Mouse (Mus musculus) cerebellum, adult 8-10 months (tissue): ENCODE measurements around the gene Adgrg3.
"Not testable (repeated sequence)": the region's sequence is repeated elsewhere in the genome, so short reads cannot be mapped to it uniquely, and the experiment has no call there.

Experiments
- DNase-seq: peaks from one replicate; pipeline ENCODE4 v3.0.0; 2022

Gene Adgrg3

DNA sequence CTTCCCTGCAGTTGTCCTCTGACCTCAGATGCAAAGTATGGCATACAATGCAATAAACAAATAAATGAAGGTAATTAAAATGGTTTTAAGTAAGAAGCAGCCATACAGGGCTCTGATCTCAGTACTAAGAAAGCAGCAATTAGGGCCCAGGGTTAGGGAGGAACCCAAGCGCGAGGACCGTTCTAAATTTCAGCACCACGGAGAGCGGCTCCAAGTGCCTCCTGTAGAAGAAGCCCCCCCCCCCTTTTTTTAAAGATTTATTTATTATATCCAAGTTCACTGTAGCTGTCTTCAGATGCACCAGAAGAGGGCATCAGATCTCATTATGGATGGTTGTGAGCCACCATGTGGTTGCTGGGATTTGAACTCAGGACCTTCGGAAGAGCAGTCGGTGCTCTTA, 10.9 kb downstream of the Adgrg3 start:
- DNase-seq: not testable (repeated sequence)

DNA sequence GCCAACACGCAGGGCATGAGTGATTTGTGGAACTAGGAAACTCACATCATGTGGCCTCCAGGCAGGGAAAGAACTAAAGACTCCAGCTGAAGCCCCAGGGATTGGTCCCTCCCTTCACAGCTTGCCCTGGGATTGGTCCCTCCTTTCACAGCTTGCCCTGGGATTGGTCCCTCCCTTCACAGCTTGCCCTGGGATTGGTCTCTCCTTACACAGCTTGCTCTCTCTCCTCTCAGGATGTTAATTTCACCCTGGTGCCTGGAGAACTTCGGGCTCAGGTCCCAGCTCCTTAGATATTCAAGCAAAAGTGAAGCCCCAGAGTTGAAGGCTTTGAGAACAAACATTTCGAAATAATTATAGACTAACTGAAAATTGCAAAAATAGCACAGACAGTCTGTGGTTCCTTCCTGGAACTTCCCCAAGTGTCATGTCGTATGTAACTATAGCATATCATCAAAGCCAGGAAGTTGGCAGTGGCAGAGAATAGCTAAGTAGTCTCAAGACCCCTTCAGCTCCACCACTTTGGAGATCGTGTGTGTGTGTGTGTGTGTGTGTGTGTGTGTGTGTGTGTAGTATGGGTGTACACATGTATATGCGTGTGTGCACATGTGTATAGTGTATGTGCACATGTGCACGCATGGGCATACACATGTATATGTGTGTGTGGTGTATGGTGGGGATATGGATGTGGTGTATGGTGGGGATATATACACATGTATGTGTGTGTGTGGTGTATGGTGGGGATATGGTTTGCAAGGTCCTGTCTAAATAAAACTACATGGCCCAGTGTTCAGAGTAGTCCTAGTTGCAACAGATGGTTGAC, 19.8 kb downstream of the Adgrg3 start:
- DNase-seq: no peak

DNA sequence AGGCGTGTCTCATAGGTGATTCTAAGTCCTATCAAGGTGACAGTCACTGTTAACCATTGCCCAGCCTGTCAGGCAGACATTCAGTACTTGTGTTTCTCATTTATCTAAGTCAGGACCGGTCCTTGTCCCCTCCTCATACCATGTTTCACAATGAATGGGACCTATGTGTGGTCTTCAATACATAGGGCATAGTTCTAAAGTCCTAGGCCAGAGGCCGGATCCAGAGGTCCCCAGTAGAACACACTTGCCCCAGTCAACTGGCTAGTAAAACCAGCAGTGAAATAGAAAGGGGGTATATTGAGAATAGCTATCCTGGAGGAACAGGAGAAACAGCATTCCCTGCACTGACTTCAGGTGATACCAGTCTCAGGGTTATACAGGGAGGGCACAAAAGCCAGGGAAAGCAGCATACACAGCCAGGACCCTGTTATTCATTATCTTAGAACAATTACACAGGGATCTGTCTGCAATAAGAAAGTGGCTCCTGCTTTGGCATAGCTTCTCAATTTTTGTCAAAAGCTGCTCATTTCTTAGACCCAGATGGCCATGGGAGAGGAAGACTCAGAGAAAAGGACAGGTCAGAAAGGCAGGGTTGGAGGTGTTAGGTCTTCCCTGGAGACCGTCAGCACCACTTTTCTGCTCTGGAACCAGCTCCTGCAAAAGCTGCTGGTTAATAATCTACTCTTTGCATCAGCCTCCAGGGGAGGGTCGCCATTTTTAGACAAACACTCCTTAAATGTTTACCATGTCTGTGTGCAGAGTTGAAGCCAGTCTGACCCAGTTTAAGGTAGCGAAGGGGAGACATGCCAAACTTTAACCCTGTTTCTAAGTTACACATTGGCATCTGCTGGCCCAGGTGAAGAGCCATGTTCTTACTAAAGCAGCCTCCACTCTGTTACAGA, 24.6 kb downstream of the Adgrg3 start:
- no peak for DNase-seq

DNA sequence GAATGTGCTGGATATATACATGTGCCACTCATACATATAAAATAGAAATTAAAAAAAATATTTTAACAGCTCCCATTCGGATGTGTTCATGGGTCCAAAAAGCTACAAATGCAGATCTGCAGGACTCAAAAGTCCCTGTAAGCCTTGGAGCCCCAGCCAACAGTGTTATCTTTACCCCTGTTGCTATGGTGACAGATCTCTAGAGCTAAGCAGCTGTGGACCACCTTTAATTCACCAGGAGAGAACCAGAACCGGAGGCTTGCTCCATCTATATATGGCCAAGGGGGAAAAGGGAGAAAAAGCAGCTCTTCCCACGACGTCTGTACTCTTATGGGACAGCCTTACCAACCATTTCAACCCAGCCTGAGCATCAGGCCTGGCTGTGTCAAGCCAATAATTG, 27.3 kb downstream of the Adgrg3 start:
- no peak for DNase-seq

DNA sequence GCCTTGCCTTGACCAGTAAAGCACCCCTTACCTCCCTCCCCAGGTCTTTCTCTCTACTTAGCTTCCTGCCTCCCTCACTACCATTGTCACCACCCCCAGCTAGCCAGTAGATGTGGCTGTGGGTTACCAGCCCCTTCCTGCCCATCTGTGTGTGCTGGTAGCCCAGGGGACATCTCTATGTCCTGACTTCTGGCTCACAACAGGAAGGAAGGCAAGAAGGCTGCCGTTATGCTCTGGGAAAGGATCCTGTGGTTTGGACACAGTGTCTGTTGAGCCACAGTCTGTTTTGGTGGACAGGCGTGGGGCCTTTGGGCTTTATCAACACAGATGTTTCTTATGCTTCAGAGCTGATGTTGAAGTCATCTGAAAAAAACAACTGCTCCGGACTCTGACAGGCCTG, 29.5 kb downstream of the Adgrg3 start:
- DNase-seq: no peak

DNA sequence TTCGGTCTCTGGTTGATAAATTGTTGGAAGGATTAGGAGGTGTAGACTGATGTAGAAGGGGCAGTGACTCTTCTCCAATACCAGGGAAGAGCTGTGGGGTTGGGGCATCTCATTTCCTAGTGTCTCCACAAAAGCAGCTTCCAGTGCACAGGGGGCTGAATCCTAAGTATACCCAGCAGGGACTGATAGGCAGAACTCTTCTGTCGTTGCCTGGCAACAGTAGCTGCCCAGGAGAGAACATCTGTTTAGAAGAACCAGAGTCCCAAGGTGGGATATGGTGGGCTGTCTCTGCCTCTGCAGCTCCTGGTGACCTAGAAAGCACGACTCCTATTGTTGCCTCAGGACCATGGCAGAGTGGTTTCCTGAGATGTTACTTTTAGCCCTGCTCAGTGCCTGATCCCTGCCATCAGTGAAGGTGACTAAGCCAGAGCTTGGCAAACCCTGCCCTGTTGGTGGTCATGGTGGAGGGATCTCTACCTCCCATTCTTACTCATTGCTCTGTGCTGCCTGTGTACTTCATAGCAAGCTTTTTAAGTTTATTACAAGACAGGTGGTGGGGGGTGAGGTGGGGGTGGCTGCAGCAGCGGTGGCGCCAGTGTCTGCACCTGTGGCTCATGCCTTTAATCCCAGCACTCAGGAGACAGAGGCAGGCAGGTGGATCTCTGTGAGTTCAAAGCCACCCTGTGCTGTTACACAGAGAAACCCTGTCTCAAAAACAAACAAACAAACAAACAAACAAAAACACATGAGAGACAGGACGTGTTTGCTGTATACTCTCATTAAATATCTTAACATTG, 30.6 kb downstream of the Adgrg3 start:
- DNase-seq: no peak

DNA sequence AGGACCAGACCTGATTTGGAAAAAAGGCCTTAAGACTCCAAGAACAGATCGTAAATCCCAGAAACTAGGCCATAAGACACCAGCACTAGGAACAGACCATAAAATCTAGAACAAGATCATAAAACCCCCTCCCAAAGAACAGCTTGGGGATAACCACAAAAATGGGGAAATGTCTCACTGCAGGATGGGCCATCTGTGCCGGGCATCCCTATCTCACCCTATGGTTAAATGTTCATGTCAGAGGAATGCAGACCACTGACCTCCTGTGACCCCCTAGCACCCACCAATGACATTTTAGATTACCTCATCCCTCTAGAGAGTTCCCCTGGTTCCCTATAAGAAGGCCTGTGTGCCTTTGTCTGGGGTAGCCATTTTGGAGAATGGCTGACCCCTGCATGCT, 32.1 kb downstream of the Adgrg3 start:
- DNase-seq: no peak

DNA sequence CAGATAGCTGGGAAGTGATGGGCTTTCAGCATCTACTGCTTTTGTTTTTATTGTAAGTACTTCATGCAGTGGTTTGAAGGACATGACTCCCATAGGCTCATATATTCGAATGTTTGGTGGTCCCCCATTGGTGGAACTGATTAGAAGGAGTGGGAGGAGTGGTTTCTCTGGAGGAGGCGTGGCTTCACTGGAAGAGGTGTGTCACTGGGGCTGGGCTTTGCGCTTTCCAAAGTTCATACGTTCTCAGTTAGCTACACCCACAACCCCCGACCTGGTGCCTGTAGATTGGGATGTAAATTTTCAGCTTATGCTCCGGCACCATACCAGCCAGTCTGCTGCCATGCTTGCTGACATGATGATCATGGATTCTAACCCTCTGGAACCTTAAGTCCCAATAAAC, 36.9 kb downstream of the Adgrg3 start:
- DNase-seq: no peak

DNA sequence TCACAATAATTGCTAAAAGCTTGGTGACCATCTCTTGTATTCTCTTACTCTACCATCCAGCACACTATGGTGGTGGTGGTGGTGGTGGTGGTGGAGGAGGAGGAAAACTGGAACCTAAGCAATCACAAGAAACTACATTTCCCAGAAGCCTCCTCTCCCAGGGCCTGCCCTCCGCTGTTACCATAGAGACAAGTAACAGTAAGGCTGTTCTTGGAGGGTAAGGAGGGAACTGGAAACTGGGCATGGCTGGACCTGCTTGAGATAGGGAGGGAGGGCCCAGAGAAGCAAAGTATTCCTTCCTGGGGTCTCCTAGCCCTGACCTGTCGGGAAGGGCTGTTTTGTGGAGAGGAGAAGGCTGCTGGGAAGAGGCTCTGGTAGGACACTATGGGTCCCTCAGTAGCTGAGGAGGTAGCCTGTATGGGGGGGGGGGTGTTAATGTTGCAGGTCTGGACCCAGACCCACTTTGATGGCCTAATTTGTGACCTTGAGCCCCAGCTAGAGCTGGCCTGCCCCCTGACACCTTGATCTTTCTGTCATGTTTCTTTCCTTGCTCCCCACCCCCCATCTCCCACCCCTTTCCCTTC, 37.5 kb downstream of the Adgrg3 start, which contains the start of gene Drc7:
TSS of gene Drc7 (plus strand) at position 177 of the 584 bp plus-strand sequence.
- DNase-seq: no peak

DNA sequence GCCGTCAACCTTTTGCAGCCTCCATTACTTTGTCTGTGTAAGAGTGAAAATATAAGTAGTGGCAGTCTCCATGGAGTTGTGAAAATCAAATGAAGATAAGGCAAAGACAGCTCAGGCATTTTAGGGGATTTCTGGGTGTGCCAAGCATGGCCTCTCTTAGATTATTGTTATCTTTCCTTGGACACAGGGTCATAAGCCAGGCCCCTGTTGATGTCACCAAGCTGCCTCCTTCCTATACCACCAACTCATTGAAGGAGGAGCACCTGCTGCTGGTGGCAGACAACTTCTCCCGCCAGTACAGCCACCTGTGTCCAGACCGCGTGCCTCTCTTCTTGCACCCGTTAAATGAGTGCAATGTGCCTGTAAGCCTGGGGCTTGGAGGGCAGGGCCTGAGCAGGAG, 38.9 kb downstream of the Adgrg3 start:
- no peak for DNase-seq

DNA sequence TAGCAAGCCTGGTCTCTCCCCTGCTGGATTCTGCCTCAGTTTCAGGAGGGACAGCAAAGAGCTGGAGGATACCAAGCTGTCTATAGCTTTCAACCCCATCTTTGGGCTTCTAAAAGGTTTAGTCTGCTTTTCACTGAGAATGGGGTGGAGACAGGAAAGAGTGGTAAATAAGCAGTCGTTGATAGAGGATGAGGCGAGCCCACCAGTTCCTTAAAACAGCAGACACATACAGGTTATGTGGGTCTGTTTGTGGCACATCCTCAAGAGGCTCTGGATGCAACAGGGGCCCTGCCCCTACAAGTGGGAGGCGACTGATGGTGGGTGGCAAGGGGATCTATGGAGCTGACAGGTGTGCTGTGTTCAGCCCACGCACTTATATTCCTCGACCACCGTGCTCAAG, 41.2 kb downstream of the Adgrg3 start:
- no peak for DNase-seq

DNA sequence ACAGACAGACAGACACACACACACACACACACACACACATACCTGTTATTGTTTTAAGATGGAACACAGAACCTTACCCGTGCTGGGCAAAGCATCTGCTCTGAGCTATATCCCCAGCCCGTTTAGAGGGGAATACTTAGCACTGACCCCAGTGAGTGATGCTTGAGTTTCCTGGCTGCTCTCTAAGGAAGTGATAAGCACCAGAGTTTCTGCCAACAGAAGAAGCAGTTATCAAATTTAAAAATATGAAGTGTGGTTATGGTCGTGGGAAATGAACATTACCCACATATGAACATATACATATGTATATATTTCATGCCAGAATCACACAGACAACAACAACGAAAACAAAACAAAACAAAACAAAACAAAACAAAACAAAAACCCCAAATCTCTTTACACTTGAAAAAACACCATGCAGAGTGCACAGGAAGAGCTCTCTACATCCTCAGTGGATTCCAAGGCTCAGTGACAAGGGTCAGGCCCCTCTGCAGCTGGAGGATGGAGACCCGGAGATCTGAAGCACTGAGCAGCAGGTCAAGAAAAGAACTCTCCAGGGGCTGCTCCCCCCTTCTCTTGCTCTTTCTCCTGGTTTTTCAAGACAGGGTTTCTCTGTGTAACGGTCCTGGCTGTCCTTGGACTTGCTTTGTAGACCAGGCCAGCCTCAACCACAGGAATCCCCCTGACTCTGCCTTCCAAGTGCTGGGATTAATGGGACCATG, 42.5 kb downstream of the Adgrg3 start:
- no peak for DNase-seq

DNA sequence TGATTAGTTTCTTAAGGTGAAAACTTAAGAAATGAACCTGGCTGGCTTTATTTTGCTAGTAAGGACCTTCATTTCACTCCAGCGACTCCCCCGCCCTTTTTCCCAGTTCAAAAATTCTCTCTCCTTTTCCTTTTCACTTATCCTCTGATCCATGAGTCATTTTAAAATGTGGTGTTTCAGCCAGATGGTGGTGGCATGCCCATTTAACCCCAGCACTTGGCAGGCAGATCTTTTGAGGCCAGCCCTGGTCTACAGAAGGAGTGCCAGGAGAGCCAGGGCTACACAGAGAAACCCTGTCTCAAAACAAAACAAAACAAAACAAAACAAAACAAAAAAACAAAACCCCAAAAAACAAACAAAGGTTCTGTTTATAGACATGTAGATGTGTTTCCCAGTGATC, 47.0 kb downstream of the Adgrg3 start:
- DNase-seq: no peak

DNA sequence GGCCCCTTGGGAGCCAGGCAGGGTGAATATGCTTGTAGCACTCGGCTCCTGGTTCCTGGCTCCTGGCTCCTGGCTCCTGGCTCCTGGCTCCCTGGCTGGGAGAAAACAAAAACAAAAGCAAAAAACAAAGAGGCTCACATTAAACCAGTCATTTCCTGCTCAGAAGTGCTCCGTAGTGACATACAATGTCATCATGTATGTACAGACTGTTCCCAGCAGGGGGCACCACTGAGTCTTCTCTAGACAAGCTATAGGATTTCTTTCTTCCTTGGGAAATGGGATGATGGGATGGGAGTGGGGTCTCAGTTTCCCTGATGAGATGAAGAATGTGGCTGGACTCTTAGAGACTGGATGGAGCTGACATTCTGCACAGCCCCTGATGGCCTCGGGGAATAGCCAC, 50.1 kb downstream of the Adgrg3 start:
- no peak for DNase-seq

DNA sequence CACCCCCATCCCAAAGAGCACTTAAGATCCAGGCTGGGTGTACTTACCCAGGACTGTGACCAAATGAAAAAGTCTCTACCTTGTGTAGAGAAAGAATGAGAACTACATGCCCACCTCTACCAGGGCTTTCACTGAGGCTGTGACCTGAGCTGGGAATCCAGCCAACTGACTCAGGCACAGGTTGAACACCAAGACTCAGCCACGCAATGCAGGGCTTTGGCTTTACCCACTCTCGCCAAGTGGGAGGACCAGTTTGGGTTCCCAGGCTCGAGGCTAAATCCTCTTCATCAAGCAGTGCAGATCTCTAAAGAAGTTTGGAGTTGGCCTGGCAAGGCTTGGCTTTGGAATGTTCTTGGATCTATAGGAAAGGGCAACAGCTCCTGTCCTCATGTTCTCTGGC, 58.0 kb downstream of the Adgrg3 start:
- no peak for DNase-seq

DNA sequence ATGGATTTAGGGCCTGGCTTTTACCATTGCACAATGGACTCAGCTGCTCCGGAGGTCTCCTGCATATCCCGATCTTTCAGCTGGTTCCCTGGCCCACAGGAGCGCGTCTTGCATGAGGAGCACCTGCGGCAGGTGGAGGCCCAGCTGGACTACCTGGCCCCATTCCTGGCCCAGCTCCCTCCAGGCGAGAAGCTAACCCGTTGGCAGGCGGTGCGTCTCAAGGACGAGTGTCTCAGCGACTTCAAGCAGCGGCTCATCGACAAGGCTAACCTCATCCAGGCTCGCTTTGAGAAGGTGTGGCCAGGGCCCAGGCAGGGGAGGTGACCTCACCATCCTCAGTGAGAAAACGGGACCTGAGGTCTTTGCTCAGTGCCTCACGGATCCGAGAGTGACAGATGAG, 58.7 kb downstream of the Adgrg3 start:
- DNase-seq: peak; percentile 68

DNA sequence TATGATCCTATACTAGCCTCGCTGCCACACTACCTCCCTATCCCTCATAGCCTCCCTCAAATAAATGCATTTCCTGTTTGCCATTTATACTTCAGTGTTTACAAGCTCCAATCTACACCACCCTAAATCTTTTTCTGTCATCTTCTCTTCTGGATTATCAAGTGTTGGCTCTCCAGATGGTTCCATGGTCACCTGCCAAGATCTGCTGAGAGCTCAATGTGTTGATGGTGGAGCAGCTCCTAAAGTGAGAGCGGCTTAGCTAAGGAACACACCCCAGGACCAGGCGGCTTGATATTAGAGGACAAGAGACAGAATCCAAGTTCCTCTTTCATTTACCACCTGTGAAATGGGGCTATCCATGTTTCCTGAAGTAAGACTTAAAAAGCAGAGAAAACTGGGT, 60.6 kb downstream of the Adgrg3 start:
- peak; percentile 54 for DNase-seq

DNA sequence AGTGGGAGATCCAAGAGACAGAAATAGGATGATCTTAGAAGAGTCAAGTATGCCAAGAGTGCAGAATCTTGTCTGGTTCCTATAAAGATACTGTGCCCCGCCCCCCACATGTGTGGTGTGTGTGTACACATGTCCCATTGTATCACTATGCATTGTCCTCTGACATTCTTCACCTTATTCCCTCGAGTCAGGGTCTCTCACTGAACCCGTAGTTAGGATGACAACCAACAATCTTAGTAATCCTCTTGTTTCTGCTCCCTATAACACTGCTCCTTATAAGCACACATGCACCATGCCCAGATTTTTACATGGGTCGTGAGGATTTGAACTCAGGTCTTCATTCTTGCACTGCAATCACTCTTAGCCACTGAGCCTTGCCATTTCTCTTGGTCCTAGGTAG, 61.8 kb downstream of the Adgrg3 start:
- no peak for DNase-seq

DNA sequence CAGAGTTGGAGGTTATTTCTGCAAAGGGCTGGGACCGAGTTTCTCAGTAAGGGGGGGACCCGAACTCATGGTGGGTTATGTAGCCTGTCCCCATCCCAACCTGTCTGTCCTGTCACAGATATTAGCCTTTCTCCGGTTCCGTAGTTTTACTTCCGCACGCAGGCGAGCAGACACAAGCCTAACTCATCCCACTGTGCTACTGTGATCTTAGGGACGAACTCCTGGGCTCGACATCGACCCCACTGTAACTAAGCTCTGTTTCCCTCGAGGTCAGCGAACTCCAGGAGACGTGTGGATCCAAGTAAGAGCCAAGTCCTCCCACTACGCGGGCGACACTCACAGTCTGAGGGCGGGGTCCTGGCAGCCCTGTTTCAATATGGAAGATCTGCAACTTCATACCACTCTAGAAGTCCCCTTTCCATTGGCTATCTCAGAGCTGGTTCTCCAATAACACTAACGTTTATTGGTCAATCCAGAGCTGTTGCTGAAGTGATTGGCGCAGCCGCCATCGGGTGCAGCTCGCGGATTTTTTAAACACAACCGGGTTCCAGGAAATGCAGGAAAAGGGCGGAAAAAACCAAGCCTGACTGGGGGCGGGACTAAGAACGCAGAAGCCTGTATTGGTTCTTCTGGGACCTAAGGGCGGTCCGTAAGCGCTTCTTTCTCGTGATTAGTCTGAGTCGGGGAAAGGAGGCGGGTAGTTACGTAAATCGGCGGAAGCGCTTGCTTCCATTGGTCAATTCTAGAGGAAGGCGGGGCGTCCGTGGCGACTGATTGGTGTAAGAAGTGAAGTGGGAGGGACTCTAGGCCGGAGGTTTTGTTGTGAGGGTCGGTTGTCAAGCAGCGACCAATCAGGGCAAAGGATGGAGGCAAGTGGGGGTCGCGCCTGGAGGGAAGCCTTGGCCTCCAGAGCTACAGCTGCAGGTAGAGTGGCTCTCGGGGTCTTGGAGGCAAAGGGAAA, 63.2 kb downstream of the Adgrg3 start, which contains the start of gene Katnb1:
TSS of gene Katnb1 (plus strand) at position 806 of the 961 bp plus-strand sequence.
- DNase-seq: peak; percentile 98

DNA sequence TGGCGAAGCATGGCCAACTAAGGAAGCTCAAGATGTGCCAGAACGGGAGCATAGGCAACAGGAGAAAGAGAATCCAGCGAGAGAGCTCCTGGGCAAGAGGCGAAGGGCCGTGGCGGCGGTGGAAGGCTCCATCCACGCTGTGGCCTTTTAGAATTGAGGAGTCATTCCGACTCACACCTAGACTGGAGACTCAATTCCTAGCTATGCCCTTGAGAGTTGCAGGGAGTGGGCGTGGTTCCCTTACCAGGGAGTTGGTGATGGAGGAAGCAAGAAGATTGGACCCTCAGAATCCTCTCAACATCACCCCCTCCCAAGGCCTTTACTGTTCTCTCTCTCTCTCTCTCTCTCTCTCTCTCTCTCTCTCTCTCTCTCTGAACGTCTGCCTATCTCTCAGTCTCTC, 64.2 kb downstream of the Adgrg3 start:
- DNase-seq: no peak

DNA sequence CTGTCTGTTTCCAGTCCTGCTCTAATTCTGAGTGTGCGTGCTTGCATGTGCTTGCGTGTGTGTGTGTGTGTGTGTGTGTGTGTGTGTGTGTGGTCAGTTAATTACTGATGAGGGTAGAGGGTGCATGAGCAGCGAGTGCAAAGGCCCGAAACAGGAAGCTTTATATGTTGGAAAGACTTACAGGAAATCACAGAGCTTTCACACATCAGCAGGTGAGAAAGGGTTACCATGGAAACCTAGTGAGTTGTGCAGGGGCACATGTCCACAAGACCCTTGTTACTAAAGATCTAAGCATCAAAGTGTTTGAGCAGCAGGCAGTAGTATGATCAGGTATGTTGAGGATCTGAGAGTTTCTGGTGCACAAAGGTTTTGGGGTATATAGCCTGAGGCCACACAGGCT, 66.8 kb downstream of the Adgrg3 start:
- no peak for DNase-seq
